Mouse (Mus musculus): ENCODE measurements around the gene Cmtm5. TPM values are rescaled to one million over a fixed set of nuclear protein-coding genes. Genes with fewer than 3 reads are reported as not detected.

Cmtm5 gene
- polyA plus RNA-seq, 1 experiment = not detected

DNA sequence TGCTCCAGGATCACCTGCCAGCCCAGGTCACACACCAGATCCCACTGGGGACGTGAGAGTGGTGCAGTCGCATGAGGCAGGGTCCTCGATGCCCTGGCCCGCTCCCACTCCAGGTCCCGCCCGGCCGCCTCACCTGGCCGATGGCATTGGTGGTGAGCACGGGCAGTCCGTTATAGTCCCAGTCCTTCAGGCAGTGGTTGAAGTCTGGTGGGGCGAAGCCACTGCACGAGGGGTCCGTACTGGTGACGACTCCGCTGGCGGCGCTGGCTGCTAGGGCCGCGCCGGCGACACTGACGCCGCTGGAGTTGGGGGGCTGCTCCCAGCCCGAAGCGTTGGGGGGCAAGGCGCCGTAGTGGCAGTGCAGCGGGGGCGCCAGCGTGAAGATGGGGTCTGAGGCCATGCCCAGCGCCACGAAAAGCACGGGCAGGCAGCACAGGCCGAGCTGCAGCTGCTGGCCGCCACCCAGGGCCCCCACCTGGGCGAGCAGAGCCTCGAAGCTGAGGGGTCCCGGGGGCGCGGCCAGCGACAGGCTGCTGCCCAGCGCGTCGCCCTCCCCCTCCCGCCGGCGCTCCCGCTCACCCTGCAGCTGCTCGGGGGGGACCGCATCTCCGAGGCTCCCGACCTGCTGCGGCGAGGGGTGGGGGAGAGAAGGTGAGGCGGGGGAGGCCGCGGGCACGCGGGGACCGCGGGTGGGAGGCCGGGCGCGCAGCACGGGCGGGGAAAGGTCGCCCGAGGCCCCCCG, 23.8 kb upstream of the Cmtm5 start:
- TF ChIP-seq CTCF (IDR thresholded peaks at IDR 0.05; ENCODE audit: insufficient read depth, low read depth, low read length) = no peak
- no peak for TF ChIP-seq POLR2A (IDR thresholded peaks at IDR 0.05; ENCODE audit: insufficient read depth, low read depth, low read length)
- Histone ChIP-seq H3K4me3 (ENCODE audit: insufficient read depth, low read depth, low read length) (peak overlapping the region; percentile 76), H3K27ac (ENCODE audit: insufficient read depth, low read depth, low read length) (peak overlapping the region; percentile 97), H3K4me1 (ENCODE audit: control insufficient read depth, insufficient read depth, low read length) (peaks cover 31% of the 10 kb centered on the region)
- WGBS = 3% methylated on average over 59 of the region's 69 CpGs

DNA sequence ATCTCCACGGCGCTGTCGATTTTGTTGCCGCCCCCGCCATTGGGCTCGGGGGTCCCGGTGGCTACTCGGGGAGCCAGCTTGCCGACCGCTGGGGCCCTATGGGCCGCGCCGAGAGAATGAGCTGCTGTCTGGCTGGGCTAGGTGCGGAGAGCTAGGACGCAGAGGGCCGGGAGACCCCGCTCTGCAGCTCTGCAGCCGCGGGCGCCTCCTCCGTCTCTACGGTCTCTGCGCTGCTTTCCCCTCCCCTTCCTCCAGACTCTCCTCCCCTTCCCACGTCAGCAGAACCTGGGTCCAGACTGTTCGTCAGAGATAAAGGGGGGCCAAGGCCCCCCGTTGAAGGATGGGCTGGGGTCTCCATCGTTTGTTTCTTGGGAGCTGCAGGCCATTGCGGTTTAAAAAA, 23.2 kb upstream of the Cmtm5 start, which contains the start of gene Slc22a17:
Gene Slc22a17, minus strand, starts transcription at position 247 of the 400 bp plus-strand sequence.
- WGBS = under 1% methylated on average over 28 of the region's 28 CpGs
- Histone ChIP-seq H3K4me1 (ENCODE audit: control insufficient read depth, insufficient read depth, low read length) (peaks cover 29% of the 10 kb centered on the region), H3K27ac (ENCODE audit: insufficient read depth, low read depth, low read length) (peak within 1 kb of the TSS; percentile 97), H3K4me3 (ENCODE audit: insufficient read depth, low read depth, low read length) (peak within 1 kb of the TSS; percentile 76)
- TF ChIP-seq POLR2A (IDR thresholded peaks at IDR 0.05; ENCODE audit: insufficient read depth, low read depth, low read length) (peak; percentile 97), CTCF (IDR thresholded peaks at IDR 0.05; ENCODE audit: insufficient read depth, low read depth, low read length) (no peak)

DNA sequence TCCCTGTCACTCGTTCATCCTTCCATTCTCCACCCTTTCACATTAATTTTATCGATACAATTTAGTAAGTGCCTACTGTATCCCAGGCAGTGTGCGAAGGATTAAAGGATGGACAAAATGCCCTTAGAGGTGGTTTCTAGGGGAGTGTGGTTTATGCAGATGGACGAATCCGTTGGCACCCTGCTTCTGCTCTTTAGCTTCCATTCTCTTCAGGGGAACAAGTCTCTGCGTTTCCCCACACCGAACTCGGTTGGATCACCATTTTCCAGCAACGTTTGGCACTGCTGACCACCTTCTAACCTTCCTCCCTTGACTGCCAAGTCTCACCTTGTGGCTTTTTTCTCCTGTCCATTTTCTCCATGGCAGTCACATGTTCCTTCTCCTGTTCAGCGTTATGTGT, 22.7 kb upstream of the Cmtm5 start:
- 12% methylated on average over 10 of the region's 10 CpGs for WGBS
- Histone ChIP-seq H3K4me1 (ENCODE audit: control insufficient read depth, insufficient read depth, low read length) (peaks cover 25% of the 10 kb centered on the region), H3K27ac (ENCODE audit: insufficient read depth, low read depth, low read length) (peak overlapping the region; percentile 97), H3K4me3 (ENCODE audit: insufficient read depth, low read depth, low read length) (peak overlapping the region; percentile 76)
- no peak for TF ChIP-seq POLR2A (IDR thresholded peaks at IDR 0.05; ENCODE audit: insufficient read depth, low read depth, low read length)
- no peak for TF ChIP-seq CTCF (IDR thresholded peaks at IDR 0.05; ENCODE audit: insufficient read depth, low read depth, low read length)

DNA sequence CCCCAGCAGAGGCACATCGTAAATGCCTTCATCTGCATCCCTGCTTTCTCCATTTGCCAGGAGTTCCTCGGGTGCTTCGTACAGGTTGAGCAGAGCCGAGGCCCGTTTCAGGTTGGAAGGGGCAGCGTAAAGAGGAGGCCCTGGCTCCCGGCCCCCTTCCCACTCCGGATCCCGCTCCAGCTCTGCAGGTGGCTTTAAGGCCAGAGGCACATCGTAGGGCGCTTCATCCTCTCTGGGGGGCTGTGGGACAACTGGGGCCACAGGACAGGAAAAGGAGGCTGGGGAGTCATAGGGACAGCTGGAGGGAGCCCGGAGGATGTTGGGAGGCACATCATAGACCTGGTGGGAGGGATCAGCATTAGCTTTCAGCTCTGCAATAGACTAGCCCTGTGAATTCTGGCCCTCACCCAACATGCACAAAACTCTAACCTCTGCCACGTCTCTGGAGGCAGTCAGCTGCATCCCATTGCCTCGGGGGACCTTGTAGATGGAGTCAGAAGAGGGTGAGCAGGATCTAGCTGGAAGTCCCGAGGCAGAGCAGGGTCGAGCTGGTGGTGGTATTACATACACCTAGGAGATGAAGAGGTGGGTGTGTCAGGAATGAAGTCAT, 15.9 kb upstream of the Cmtm5 start:
- no peak for TF ChIP-seq CTCF (IDR thresholded peaks at IDR 0.05; ENCODE audit: insufficient read depth, low read depth, low read length)
- TF ChIP-seq POLR2A (IDR thresholded peaks at IDR 0.05; ENCODE audit: insufficient read depth, low read depth, low read length) = no peak
- H3K4me3 ChIP-seq (ENCODE audit: insufficient read depth, low read depth, low read length) = no peak overlapping the region
- peaks cover 12% of the 10 kb centered on the region for H3K4me1 ChIP-seq (ENCODE audit: control insufficient read depth, insufficient read depth, low read length)
- no peak overlapping the region for H3K27ac ChIP-seq (ENCODE audit: insufficient read depth, low read depth, low read length)
- WGBS = 86% methylated on average over 16 of the region's 16 CpGs

DNA sequence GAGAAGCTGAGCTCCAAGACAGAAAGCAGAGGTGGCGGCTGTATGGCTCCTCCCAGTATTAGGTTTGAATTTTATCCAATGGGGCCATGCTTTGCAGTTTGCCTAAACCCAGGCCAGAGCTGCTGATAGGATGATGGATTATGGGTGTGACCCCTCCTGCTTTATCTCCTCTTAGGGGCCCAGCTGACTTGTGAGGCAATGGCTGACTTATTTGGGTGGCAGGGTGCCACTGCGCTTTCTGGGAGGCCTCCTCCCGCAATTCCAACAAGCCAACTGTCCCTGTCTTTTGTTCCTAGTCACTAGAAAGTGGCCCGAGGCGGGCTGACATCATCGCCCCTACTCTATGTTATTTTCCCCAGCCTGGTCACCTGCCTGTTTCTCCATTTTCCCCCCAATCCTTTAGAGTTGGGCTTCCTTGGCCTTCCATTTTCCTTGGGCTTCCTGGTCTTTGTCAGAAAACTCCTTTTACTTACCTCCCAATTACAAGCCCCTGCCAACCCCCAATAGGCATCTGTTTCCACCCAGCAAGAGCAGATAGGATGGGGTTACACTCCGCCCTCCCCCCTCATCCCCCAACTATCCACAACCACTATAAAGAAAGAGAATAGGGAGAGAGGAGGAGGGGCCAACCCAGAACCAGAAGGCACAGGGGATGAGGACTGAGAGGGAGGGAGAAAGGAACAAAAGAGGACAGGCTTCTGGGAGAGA, 11.3 kb upstream of the Cmtm5 start:
- WGBS = 50% methylated on average over 7 of the region's 7 CpGs
- H3K4me3 ChIP-seq (ENCODE audit: insufficient read depth, low read depth, low read length) = peak overlapping the region; percentile 52
- H3K27ac ChIP-seq (ENCODE audit: insufficient read depth, low read depth, low read length) = 0 out of 2 replicates have a peak overlapping the region, but pooled peaks have one; percentile 67
- peaks cover 40% of the 10 kb centered on the region for H3K4me1 ChIP-seq (ENCODE audit: control insufficient read depth, insufficient read depth, low read length)
- TF ChIP-seq POLR2A (IDR thresholded peaks at IDR 0.05; ENCODE audit: insufficient read depth, low read depth, low read length) = no peak
- no peak for TF ChIP-seq CTCF (IDR thresholded peaks at IDR 0.05; ENCODE audit: insufficient read depth, low read depth, low read length)

DNA sequence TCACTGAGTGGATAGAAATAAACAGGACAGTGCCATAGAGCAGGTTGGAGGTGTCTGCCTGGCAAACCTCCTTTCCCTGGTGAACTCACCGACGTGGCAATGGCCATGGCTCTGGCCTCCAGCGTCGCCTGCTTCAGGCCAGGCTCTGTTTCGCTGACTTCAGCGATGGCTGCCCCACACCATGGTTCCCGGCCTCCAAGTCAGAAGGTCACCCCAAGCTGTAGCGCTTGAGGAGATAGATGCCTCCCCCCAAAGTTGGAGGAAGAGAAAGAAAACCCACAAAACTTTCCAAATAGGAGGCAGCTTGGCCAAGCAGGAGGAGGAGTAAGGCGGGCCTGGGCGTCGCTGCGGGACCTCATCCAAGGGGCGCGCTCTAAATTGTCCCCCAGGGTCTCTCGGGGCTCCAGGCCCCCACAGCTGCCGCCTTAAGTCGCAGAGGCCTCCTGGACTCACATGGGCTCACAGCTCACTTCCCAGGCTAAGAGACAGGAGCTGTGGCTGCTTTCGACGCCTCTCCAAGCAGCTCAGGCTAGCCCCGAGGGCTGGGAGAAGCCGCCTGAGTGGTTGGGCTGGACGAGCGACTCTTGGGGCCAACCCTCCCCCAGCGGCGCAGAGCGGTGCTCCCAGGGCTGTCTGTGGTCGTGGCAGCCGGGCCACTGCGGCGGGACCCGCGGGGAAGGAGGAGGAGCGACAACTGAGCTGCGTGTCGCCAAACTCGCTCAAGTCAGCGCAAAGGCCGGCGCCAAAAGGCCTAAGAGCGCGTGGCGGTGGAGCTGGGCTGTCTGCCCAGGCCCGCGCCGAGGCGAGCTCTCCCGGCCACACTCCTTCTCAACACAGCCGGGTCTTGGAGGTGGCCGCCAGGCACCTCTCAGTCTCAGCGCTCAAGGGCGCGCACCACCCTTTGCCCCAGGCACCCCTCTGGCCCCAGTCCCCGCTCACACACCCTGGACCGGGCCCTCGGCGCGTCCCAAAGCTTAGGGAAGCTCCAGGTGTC, 10.4 kb upstream of the Cmtm5 start, which contains the start of gene Efs:
Gene Efs, minus strand, starts transcription at position 778 of the 994 bp plus-strand sequence.
- 14% methylated on average over 57 of the region's 57 CpGs for WGBS
- TF ChIP-seq CTCF (IDR thresholded peaks at IDR 0.05; ENCODE audit: insufficient read depth, low read depth, low read length) (no peak), POLR2A (IDR thresholded peaks at IDR 0.05; ENCODE audit: insufficient read depth, low read depth, low read length) (no peak)

DNA sequence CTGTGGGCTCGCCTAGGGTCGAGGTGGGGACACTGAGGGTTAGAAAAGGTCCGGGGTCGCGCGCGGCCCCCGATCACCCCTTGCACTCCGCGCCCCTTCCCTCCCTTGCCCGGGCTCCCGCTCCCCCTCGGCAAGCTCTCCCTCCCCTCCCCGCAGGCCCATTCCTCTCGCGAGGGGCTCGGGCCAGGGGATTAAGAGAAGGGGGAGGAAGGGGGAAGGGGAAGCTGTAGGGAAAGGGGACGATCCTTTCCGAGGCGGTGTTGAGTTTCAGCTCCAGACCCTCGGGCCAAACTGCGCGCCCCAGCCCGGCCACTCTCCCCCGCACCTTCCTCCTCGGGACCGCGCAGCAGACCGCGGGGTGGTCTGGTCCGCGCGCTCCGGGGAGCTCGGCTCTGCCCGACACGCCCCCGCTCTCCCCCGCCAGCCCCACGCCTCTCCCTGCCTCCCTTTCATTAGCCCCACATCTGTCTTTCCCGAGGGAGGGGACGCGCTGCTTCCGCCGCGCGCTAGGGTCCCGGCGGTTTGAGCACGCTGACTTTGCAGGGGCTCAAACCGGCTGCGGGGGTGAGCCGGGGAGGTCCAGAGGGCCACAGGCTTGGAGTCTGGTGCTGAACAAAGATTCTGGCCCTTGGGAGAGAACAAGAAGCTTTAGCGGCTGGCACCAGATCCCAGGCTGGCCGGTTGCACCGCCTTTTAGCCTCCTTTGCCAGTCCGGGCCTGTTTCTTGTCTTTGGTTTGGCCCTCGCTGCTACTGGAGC, 9.5 kb upstream of the Cmtm5 start:
- WGBS = 2% methylated on average over 51 of the region's 58 CpGs
- H3K27ac ChIP-seq (ENCODE audit: insufficient read depth, low read depth, low read length) = peak overlapping the region; percentile 67; the same call in 1 of the 2 replicates
- H3K4me3 ChIP-seq (ENCODE audit: insufficient read depth, low read depth, low read length) = peak overlapping the region; percentile 52
- no peak for TF ChIP-seq CTCF (IDR thresholded peaks at IDR 0.05; ENCODE audit: insufficient read depth, low read depth, low read length)
- 0 out of 2 replicates have a peak, but pooled peaks have one; percentile 20 for TF ChIP-seq POLR2A (IDR thresholded peaks at IDR 0.05; ENCODE audit: insufficient read depth, low read depth, low read length)
- peaks cover 45% of the 10 kb centered on the region for H3K4me1 ChIP-seq (ENCODE audit: control insufficient read depth, insufficient read depth, low read length)

More for the DNA sequence above, 10.4 kb upstream of the Cmtm5 start, which contains the start of gene Efs:
- Histone ChIP-seq H3K27ac (ENCODE audit: insufficient read depth, low read depth, low read length) (peak within 1 kb of the TSS; percentile 67), H3K4me3 (ENCODE audit: insufficient read depth, low read depth, low read length) (peak within 1 kb of the TSS; percentile 52), H3K4me1 (ENCODE audit: control insufficient read depth, insufficient read depth, low read length) (peaks cover 45% of the 10 kb centered on the region)
